Mouse (Mus musculus) liver, adult (tissue): Measurements from ENCODE around the gene Gm49486.

Experiments used
- GATA4 ChIP-seq: IDR thresholded peaks from 2 replicates; pipeline ENCODE4 v1.6.1; 2014; ENCODE audit warnings: mild to moderate bottlenecking, low read length; ENCODE audit not compliant: insufficient replicate concordance

The Gm49486 gene

DNA sequence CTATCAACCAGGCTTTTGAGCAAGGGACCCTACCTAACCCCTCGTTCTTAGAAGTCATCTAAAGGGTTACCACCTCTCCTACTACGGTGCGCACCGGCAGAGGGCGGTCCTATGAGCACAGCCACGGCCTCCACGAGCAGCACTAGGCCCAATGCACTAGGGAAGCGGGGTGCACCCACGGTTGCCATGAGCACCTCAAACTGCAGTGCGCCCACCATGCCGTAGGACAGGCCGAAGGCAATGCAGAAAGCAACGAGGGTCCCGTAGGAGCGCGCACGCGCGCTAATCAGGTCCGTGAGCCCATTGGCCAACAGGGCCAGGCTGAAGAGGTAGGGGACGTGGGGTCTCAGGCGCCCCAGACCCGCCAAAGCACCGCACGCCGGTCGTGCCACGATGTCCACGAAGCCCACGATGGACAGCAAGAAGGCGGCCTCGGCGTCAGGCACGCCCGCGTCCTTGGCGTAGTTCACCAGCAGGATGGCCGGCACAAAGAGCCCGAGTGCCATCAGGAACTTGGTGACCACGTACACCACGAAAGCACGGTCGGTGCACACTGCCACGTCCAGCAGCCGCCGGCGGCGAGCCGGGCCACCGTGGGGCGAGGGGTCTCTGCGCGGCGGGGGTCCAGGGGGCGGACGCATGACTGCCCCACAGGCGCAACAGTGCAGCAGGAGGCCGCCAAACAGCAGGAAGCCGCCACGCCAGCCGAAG is 22.7 kb downstream of the Gm49486 start:
- TF ChIP-seq GATA4 = no peak

DNA sequence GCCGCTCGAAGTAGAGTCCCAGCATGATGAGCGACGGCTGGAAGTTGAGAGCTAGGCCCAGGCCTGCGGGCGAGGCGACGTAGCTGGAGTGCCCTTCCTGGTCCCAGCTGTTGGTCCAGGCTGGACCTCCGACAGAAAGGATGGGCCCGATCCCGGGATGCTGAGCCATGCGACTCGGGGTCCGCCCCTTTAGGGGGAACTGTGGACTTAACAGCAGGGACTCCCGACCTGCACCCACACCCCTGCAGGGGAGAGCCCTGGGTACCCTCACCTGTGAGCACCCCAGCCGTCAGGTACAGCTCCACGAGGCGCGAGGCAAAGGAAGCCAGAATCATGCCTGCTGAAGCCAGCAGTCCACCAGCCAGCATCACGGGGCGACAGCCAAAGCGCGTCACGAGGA is 23.4 kb downstream of the Gm49486 start:
- TF ChIP-seq GATA4 = no peak

DNA sequence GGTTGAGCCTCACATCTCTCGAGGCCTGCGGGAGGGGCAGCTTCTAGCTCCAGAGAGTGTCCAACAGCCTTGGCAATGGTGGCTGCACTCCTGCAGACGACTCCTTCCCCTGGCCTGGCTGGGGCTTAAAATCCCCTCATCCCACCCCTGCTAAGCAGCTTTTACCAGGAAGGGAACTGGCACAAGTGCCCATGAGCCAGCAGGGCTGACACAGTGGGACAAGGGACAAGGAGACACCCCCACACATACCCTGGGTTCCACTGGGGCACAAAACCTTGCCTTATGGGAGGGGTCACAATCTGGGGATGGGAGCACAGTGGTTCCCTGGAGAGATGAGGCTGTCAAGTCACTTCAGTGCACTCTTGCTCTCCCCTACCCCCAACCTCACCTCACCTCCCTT is 25.5 kb downstream of the Gm49486 start, which contains the start of gene Slc16a8:
Slc16a8 (minus strand) TSS at position 101 of the 400 bp plus-strand sequence.
- no peak for TF ChIP-seq GATA4

DNA sequence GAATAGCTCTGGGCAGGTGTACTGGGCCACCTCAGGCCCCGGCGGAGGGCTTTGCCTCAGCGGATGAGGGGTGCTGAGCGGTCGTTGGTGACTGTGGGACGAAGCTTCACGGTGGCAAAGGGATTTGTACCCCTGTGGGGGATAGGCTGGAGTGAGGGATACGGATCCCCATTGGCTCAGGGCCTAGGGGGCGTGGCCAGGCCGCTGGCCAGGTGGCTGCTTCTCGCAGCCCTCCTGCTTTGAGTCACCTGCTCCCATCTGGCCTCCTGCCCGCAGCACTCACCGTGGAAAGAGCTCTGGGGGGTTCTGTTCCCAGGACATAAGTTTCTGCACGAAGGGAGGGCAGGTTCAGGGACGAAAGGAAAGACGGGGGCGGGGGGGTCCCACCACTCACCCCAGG is 29.3 kb downstream of the Gm49486 start:
- TF ChIP-seq GATA4 = no peak

- TF ChIP-seq GATA4 = no peak
Measured at GRCm38 (mm10) chr15:79261095-79261725, 32.0 kb downstream of the Gm49486 start.

- TF ChIP-seq GATA4 = no peak
Measured at GRCm38 (mm10) chr15:79261757-79262156, 32.6 kb downstream of the Gm49486 start.

DNA sequence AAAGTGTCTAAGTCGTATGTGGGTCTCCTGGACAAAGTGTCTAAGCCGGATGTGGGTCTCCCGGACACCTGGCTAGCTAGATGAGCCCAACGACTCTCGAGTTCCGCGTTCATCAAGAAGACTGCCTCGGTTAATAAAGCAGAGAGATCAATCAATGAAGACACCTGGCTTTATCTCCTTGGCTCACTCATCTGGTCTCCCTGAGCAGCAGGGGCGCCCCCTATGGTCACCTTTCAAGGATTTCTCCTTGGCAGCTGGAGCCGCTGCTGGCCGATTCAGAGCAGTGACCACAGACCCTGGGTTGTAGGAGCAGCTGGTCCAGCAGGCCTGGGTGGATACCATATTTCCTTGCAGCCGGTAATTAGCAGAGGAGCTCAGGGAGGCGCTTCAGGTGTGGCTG is 33.2 kb downstream of the Gm49486 start:
- no peak for TF ChIP-seq GATA4

DNA sequence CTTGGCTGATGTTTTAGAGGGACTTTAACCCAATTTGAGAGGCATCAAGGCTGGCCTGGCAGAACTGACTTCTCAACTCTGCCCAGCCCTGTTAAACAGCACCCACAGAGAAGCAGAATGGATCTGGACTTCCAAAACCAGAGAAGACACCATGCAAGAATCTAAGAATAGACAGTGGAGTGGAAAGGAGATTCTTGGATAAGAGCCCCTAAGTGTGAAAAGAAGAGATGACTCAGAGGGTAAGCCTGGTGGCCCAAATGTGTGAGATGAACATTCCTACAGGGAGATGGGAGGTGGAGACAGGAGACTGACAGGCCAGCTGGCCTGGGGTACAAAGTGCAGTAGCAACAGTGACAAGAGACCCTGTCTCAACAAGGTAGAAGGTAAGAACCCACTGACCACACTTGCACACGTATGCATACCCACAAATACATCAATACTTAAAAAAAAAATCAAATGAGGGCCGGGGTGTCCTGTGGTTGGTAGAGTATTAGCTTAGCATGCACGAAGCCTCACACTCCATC is 33.7 kb downstream of the Gm49486 start:
- no peak for TF ChIP-seq GATA4

GRCm38 (mm10) chr15:79263726-79264125 is 34.5 kb downstream of the Gm49486 start:
- TF ChIP-seq GATA4 = no peak

GRCm38 (mm10) chr15:79265384-79265783 is 36.2 kb downstream of the Gm49486 start:
- TF ChIP-seq GATA4 = no peak

- no peak for TF ChIP-seq GATA4
Measured at GRCm38 (mm10) chr15:79268521-79268920, 39.3 kb downstream of the Gm49486 start.

DNA sequence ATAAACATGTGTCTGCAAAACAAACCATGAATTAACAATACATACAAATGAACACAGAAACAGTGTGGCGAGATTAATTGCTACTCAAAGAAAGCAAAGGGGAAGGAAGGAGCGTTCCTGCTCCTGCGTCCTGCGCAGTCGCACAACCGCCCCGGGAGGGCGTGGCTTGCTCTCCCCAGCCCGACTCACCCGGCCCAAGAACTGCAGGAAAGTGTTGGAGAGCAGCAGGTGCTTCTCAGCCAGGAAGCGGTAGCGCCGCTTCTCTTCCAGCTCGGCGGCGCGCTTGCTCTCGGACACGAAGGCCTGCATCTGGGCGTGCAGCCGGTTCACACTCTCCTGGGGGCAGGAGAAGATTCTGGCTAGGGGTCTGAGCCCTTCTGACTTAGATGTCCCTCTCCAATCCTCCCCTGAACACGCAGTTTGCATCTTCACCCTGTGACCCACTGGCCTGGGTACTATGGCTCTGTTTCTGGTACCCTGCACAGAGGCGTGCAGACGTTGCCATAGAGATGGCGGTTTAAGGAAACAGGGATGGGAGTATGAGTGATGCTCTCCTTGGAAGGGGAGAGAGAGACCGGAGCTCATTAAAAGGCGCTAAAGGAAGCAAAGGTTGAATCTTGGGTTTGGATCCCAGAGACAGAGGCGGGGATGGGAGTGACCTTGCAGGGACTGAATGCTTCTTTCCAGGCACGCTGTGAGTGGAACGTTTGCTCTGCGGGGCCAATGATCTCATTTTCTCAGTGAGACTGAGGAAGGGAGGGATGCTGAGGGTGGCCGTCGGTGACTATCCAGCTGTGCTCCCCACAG is 41.3 kb downstream of the Gm49486 start:
- TF ChIP-seq GATA4 = no peak

DNA sequence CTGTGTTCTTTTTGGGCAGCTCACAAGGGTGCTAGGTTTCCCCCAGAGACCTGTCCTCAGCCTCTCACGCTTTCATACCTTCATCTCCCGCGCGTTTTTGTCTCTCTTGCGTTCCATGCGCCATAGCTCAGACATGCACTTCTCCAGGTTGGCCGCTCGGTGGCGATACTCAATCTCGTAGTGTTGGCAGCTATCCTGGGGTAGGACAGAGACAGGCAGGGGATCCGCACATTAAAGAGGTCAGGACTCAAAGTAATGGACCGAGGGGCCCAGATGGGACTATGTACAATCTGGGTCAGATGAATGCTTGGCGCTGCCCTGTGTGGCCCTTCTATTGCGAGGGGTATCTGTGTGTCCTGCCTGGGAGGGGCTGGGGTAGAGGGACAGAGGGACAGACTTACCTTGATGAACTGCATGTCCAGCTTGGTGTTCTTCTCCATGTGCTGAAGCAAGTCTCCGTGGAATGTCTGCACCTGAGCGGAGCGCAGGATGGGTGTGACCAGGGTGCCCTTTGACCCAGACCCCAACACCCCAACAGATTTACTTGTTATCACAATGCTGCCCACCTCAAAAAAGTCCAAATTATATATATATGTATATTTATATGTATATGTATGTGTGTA is 42.0 kb downstream of the Gm49486 start:
- TF ChIP-seq GATA4 = no peak

DNA sequence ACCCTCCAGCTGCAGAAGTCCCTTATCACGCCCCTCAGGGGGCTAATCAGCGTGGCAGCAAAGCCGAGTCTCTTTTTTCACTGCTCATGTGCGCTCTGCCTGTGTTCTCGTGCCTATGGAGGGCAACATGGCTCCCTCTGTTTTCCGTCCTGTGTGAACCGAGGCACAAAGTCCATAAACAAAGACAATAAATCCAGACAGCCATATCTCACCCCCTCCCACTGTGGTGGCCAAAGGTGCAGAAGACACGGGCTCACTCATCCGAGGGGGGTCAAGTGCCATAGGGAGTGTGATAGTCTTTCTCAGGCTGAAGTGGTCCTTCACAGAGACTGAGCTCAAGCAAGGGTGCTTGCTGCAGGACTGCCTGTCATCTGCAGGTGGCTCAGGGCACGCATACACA is 43.8 kb downstream of the Gm49486 start:
- TF ChIP-seq GATA4 = no peak

- TF ChIP-seq GATA4 = no peak
Measured at GRCm38 (mm10) chr15:79277728-79278127, 48.5 kb downstream of the Gm49486 start.
